Mouse (Mus musculus): ENCODE measurements around the gene Defb36.

Defb36 gene

DNA sequence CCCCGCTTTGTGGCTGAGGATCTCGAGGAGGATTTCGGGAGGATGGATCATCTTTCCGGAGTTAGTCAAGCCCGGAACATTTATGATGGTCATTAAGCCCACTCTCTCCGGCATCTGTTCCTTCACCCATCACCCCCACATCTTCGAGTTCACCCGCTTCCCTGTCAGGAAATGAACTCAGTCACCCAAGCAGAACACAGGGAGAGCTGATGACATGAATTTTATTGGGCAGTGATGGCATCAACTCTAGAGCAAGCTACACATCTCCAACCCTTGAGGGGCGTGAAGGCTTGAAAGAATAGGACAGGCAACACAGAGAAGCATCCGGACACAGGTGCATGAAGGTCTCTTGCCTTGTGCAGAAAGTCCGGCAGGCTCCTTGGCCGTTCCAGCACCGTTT, 18.0 kb downstream of the Defb36 start:
- DNase-seq (ENCODE audit: low spot score) = no peak

DNA sequence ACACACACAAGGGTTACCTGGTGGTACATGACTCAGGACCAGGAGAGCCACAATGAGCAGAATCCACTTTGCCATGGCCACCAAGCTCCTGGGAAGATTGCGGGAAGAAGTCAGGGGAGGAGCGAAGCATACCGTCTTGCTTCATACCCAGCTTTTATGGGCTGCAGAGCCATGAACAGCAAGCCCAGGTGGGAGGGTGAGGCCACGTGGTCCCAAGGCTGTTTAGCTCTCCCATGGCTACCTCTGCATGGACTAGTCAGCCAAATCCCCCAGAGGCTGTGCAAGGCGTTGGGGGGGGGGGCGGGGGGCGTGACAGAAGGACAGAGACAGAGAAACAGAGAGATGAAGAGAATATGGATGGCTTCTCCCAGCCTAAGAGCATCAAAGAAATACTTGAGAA, 18.8 kb downstream of the Defb36 start, which contains the start of gene Defb25:
Gene Defb25 (minus strand): TSS at position 101 of the 400 bp plus-strand sequence.
- DNase-seq (ENCODE audit: low spot score) = no peak

GRCm38 (mm10) chr2:152624566-152624965, 20.4 kb downstream of the Defb36 start:
- DNase-seq (ENCODE audit: low spot score) = no peak

DNA sequence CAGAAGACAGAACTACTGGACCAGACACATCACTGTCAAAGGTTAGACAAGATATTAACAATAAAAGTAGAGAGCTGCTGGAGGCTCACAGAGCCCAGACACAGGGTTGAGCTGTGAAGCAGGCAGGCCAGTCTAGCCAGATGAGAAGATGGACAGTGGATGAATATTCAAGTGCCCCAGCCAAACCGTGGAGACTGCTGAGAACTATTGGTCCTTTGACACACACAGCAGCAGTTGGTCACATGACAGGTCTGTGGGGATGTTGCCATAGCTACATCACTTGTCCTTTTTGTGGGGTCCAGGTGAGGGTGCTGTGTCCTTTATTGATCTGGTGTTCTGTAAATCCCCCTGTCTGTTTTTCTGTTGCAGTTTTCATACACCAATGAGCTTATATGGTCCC, 21.1 kb downstream of the Defb36 start:
- no peak for DNase-seq (ENCODE audit: low spot score)

DNA sequence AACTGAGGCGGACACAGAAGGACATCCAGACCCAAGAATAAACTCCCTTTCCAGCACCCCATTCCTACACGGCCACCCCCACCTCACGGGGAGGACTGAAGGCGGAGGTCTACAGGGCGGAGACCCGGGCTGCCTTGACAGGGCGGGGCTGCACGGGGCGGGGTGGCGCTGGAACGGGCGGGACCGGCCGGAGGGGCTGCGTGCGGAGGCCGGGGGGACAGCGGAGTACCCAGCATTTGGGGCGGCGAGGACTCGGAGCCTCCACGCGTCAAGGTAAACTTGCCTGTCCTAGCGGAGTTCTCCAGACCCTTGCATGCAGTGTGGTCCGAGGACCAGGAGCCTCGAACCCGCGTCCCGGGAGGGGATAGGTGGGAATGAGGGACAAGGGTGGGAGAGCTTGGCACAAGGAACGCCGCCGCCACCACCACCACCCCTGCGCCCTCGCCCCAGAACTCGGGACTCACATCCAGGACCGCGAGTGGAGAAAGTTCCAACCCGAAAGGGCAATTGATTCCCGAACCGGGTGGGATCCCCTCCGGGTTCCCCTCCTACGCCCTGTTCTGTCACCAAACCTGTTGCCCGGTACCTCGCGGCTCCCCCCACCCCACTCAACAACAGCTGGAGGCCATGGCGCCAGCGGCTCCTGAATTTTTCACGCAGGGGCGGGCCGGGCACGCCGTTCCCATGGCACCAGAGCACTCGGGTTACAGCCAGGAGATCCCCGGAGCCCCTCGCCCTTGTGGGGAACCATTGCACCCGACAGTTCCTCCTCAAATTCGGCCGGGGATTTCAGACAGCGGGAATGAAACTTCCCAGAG, 22.9 kb downstream of the Defb36 start, which contains the start of gene Rem1:
Gene Rem1 (plus strand): TSS at position 178 of the 818 bp plus-strand sequence.
- DNase-seq (ENCODE audit: low spot score) = no peak

GRCm38 (mm10) chr2:152628066-152628465, 23.9 kb downstream of the Defb36 start:
- DNase-seq (ENCODE audit: low spot score) = no peak

GRCm38 (mm10) chr2:152629239-152629638, 25.1 kb downstream of the Defb36 start:
- DNase-seq (ENCODE audit: low spot score) = no peak

GRCm38 (mm10) chr2:152629904-152630303, 25.8 kb downstream of the Defb36 start:
- DNase-seq (ENCODE audit: low spot score) = no peak

GRCm38 (mm10) chr2:152633334-152633733, 29.2 kb downstream of the Defb36 start:
- DNase-seq (ENCODE audit: low spot score) = no peak

- DNase-seq (ENCODE audit: low spot score) = no peak
Measured at GRCm38 (mm10) chr2:152634311-152634710, 30.2 kb downstream of the Defb36 start.

- DNase-seq (ENCODE audit: low spot score) = no peak
Measured at GRCm38 (mm10) chr2:152636246-152637005, 32.3 kb downstream of the Defb36 start.

- DNase-seq (ENCODE audit: low spot score) = no peak
Measured at GRCm38 (mm10) chr2:152637006-152637322, 32.8 kb downstream of the Defb36 start.

DNA sequence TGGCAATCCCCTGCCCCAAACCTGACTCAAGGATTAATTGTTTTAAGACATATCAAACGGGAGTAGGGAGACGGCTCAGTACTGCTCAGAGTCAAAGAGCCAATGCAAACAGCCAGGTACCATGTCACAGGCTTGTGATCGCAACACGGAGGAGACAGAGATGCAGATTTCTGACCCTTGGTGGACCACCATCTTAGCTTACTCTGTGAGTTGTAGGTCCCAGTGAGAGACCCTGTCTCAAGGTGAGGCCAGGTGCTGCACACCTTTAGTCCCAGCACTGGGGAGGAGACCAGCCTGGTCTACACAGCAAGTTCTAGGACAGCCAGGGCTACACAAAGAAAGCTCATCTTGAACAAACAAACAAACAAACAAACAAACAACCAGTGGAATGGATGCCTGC, 33.3 kb downstream of the Defb36 start:
- no peak for DNase-seq (ENCODE audit: low spot score)

DNA sequence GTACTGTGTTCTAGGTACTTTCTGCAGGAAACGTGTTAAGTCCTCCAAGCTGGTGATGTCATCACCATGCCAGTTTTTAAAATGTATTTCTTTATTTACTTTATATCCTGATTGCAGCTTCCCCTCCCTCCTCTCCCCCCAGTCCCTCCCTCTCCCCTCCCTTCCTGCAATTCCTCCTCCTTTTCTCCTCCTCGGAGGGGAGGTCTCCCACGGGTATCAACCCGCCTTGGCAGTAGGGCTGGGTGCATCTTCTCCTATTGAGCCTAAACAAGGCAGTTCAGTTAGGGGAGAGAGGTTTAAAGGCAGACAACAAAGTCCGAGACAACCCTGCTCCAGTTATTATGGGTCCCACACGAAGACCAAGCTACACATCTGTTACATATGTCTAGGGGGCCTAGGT, 34.7 kb downstream of the Defb36 start:
- DNase-seq (ENCODE audit: low spot score) = no peak

- DNase-seq (ENCODE audit: low spot score) = no peak
Measured at GRCm38 (mm10) chr2:152639406-152640113, 35.4 kb downstream of the Defb36 start.

DNA sequence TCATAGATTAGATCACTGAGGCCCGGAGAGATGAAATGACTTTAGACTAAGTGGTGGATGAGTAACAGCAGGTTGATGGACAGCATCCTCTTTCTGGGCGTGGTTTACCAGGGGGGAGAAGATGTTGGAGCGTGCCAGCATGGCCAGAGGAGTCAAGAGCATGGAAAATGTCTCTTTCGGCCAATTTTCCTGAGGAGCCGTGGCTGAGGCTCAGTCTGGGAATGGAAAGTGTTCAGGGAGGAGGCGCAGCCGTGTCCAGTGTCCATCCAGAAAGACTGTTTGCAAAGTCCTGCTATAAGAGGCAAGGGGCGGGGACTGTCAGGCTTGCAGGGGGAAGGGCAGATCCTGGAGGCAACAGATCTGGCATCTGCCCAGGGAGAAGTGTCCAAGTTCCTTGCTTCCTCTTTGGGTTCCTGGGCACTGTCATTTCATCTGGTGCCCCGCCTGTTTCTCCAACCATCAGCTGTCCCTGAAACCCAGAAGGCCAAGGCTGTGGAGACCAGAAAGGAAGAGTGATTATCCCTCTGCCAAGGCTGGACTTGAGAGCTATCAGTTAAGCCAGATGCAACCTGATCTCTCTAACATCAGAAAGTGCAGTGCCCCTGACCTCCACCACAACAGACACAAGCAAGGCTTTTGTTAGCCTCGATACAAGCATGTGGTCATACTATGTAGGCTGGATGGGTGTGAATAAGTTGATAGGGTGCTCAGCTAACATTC, 48.9 kb downstream of the Defb36 start:
- no peak for DNase-seq (ENCODE audit: low spot score)

DNA sequence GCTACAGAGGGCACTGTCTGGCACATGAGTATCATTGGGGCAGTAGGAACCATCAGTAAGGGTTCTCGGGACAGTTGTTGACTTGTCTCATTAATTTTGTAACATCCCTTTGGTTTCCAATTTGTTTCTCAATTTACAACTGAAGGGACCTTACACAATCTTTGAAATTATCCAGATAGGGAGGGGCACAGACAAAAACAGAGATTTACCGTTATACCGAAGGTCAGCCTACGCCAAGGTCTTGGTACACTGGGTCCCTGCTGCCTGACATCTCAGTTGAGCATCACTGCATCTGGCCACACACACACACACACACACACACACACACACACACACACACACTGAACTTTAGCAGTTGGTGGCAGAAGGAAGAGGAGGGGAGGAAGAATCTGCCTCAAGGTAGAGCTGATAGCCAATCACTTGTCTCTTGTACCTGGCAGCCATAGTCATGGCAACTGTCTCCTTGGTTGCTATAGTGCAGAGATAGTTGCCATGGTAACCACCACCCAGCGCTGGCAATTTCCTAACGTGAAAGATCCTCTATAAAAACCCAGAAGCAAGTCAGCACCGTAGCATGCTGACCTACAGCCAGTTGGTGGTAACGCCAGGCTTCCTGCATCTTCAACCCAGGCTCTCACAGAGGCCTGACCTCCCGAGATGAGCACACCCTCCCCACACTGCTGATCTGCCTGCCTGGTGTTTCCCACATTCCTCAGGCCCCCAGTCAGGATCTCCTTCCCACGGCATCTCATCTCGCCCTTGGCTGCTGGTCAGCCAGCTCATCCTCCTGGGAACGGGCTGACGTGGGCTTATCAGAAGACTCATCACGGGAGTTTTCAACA, 50.0 kb downstream of the Defb36 start:
- no peak for DNase-seq (ENCODE audit: low spot score)

GRCm38 (mm10) chr2:152657398-152657797, 53.3 kb downstream of the Defb36 start:
- no peak for DNase-seq (ENCODE audit: low spot score)

- no peak for DNase-seq (ENCODE audit: low spot score)
Measured at GRCm38 (mm10) chr2:152661163-152661562, 57.0 kb downstream of the Defb36 start.

Measured in c-Kit-positive CD71-positive TER-119-positive erythroid progenitor cells, embryonic 14.5 days (primary cell).